Mouse (Mus musculus): ENCODE results near the gene B4galt2. TPM values are rescaled to one million over a fixed set of nuclear protein-coding genes. Genes with fewer than 3 reads are reported as not detected.

B4galt2 gene
- polyA plus RNA-seq, 1 experiment from 2014 or later = 30.3 TPM

- H3K4me3 ChIP-seq (ENCODE audit: low read depth, low read length) = 0 out of 2 replicates have a peak within 1 kb of the TSS, but pooled peaks have one; percentile 10
- H3K9me3 ChIP-seq (ENCODE audit: control insufficient read depth, low read depth, low read length) = no peaks in the 10 kb centered on the region
- ATAC-seq (ENCODE audit: insufficient number of reproducible peaks, insufficient read depth, low FRiP score, low read depth) = peak; percentile 10; the same call in 1 of the 2 replicates
- no peaks in the 10 kb centered on the region for H3K27me3 ChIP-seq (ENCODE audit: control insufficient read depth, insufficient read depth, low read length)
- H3K36me3 ChIP-seq (ENCODE audit: control insufficient read depth, insufficient read depth, low read length) = peaks cover 24% of the 10 kb centered on the region; the same call in 1 of the 2 replicates
- H3K4me2 ChIP-seq (replicated peaks; ENCODE audit: low read depth, low read length) = peak within 1 kb of the TSS; percentile 40
- H3K4me1 ChIP-seq (ENCODE audit: control insufficient read depth, insufficient read depth, low read length) = peaks cover 9% of the 10 kb centered on the region; the same call in 1 of the 2 replicates
- H3K27ac ChIP-seq (ENCODE audit: low read length) = no peak within 1 kb of the TSS
- 4% methylated on average over 14 of the region's 14 CpGs for WGBS
- H3K9ac ChIP-seq (replicated peaks; ENCODE audit: low read depth, low read length) = no peak within 1 kb of the TSS; the same call in 1 of the 2 replicates
Measured at GRCm38 (mm10) chr4:117872471-117872886, 10.8 kb downstream of the B4galt2 start, which contains the start of gene Ccdc24. TSS of gene Ccdc24 (minus strand) at chr4:117872557.

DNA sequence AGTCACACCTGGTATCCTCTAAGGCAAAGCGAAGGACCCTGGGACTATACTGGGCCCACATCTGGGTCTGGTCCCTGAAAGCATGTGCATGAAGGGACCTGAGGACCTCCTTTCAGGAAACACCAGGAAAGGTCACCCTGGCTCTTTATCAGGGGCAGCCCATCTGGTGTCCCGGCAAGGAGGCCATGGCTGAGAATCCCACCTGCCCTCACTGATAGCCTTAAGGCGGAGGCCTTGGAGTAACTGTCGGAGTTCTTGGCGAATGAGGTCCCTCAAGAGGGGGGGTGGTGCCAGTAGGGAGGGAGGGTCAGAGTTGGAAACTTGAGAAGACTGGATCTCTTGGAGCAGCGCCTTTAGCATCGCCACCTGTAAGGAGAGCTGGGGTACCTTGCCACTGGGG is 11.5 kb downstream of the B4galt2 start:
- no peak overlapping the region for H3K4me2 ChIP-seq (replicated peaks; ENCODE audit: low read depth, low read length)
- 51% methylated on average over 7 of the region's 7 CpGs for whole genome bisulfite sequencing
- no peaks in the 10 kb centered on the region for H3K9me3 ChIP-seq (ENCODE audit: control insufficient read depth, low read depth, low read length)
- H3K27ac ChIP-seq (ENCODE audit: low read length) = no peak overlapping the region
- H3K4me1 ChIP-seq (ENCODE audit: control insufficient read depth, insufficient read depth, low read length) = peaks cover 9% of the 10 kb centered on the region; the same call in 1 of the 2 replicates
- no peak overlapping the region for H3K9ac ChIP-seq (replicated peaks; ENCODE audit: low read depth, low read length)
- ATAC-seq (ENCODE audit: insufficient number of reproducible peaks, insufficient read depth, low FRiP score, low read depth) = peak; percentile 2; the same call in 1 of the 2 replicates
- peaks cover 18% of the 10 kb centered on the region; the same call in 1 of the 2 replicates for H3K36me3 ChIP-seq (ENCODE audit: control insufficient read depth, insufficient read depth, low read length)
- H3K4me3 ChIP-seq (ENCODE audit: low read depth, low read length) = no peak overlapping the region
- H3K27me3 ChIP-seq (ENCODE audit: control insufficient read depth, insufficient read depth, low read length) = no peaks in the 10 kb centered on the region

GRCm38 (mm10) chr4:117870437-117870836 is 12.8 kb downstream of the B4galt2 start:
- no peak for ATAC-seq (ENCODE audit: insufficient number of reproducible peaks, insufficient read depth, low FRiP score, low read depth)
- peaks cover 9% of the 10 kb centered on the region; the same call in 1 of the 2 replicates for H3K4me1 ChIP-seq (ENCODE audit: control insufficient read depth, insufficient read depth, low read length)
- H3K4me3 ChIP-seq (ENCODE audit: low read depth, low read length) = no peak overlapping the region
- no peak overlapping the region for H3K9ac ChIP-seq (replicated peaks; ENCODE audit: low read depth, low read length)
- 56% methylated on average over 1 of the region's 1 CpGs for WGBS
- no peak overlapping the region for H3K27ac ChIP-seq (ENCODE audit: low read length)
- H3K4me2 ChIP-seq (replicated peaks; ENCODE audit: low read depth, low read length) = no peak overlapping the region
- H3K27me3 ChIP-seq (ENCODE audit: control insufficient read depth, insufficient read depth, low read length) = no peaks in the 10 kb centered on the region
- peaks cover 6% of the 10 kb centered on the region; the same call in 1 of the 2 replicates for H3K36me3 ChIP-seq (ENCODE audit: control insufficient read depth, insufficient read depth, low read length)
- no peaks in the 10 kb centered on the region for H3K9me3 ChIP-seq (ENCODE audit: control insufficient read depth, low read depth, low read length)

DNA sequence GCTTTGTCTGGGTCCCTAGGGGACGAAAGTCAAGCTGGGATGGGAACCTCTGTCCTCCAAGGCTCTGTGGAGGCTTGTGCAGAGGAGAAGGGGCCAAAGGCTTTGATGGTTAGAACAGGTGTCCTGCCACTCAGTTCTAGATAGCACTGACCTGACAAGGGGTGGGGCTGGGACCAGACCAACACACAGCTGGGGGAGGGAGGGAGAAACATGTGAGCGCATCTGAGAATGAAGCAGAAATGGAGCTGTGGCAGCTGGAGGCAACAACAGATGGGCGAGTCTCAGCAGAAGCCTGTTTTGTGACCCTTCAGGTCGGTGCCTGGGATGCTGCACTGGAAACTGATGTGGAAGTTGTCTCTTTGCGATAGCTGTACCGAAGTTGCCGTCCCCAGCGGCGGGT is 14.0 kb downstream of the B4galt2 start:
- H3K27ac ChIP-seq (ENCODE audit: low read length) = no peak overlapping the region
- no peak overlapping the region for H3K4me2 ChIP-seq (replicated peaks; ENCODE audit: low read depth, low read length)
- no peak for ATAC-seq (ENCODE audit: insufficient number of reproducible peaks, insufficient read depth, low FRiP score, low read depth)
- no peaks in the 10 kb centered on the region for H3K27me3 ChIP-seq (ENCODE audit: control insufficient read depth, insufficient read depth, low read length)
- no peak overlapping the region for H3K9ac ChIP-seq (replicated peaks; ENCODE audit: low read depth, low read length)
- WGBS = 59% methylated on average over 9 of the region's 9 CpGs
- peaks cover 9% of the 10 kb centered on the region; the same call in 1 of the 2 replicates for H3K4me1 ChIP-seq (ENCODE audit: control insufficient read depth, insufficient read depth, low read length)
- H3K4me3 ChIP-seq (ENCODE audit: low read depth, low read length) = no peak overlapping the region
- peaks cover 3% of the 10 kb centered on the region; the same call in 1 of the 2 replicates for H3K36me3 ChIP-seq (ENCODE audit: control insufficient read depth, insufficient read depth, low read length)
- no peaks in the 10 kb centered on the region for H3K9me3 ChIP-seq (ENCODE audit: control insufficient read depth, low read depth, low read length)

- Histone ChIP-seq H3K9me3 (ENCODE audit: control insufficient read depth, low read depth, low read length) (no peaks in the 10 kb centered on the region), H3K27me3 (ENCODE audit: control insufficient read depth, insufficient read depth, low read length) (no peaks in the 10 kb centered on the region), H3K4me2 (replicated peaks; ENCODE audit: low read depth, low read length) (no peak overlapping the region), H3K4me3 (ENCODE audit: low read depth, low read length) (no peak overlapping the region), H3K9ac (replicated peaks; ENCODE audit: low read depth, low read length) (no peak overlapping the region), H3K36me3 (ENCODE audit: control insufficient read depth, insufficient read depth, low read length) (no peaks in the 10 kb centered on the region), H3K27ac (ENCODE audit: low read length) (no peak overlapping the region), H3K4me1 (ENCODE audit: control insufficient read depth, insufficient read depth, low read length) (peaks cover 7% of the 10 kb centered on the region; the same call in 1 of the 2 replicates)
- WGBS = 17% methylated on average over 24 of the region's 24 CpGs
- no peak for ATAC-seq (ENCODE audit: insufficient number of reproducible peaks, insufficient read depth, low FRiP score, low read depth)
Measured at GRCm38 (mm10) chr4:117867823-117868222, 15.5 kb downstream of the B4galt2 start.

DNA sequence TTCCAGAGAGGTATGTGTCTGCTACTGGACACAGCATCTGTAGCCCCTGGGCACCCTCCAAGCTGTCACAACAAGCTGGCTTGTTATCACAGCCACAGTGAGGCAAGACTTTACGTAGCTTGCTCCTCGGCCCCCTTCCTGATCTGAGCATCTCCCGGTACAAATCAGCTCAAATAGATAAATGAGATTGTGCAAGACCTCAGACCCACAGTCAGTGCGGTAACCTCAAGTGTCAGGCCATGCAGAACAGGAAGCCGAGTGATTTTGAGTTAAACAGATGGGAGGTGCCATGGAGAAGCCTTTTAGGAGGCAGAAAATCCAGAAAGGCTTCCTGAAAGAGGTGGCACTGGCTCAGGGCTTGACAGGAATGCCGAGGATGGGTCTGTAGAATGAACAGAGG is 16.3 kb downstream of the B4galt2 start:
- Histone ChIP-seq H3K9ac (replicated peaks; ENCODE audit: low read depth, low read length) (no peak overlapping the region), H3K27me3 (ENCODE audit: control insufficient read depth, insufficient read depth, low read length) (no peaks in the 10 kb centered on the region), H3K4me2 (replicated peaks; ENCODE audit: low read depth, low read length) (no peak overlapping the region), H3K27ac (ENCODE audit: low read length) (no peak overlapping the region), H3K4me3 (ENCODE audit: low read depth, low read length) (no peak overlapping the region), H3K36me3 (ENCODE audit: control insufficient read depth, insufficient read depth, low read length) (no peaks in the 10 kb centered on the region), H3K9me3 (ENCODE audit: control insufficient read depth, low read depth, low read length) (no peaks in the 10 kb centered on the region), H3K4me1 (ENCODE audit: control insufficient read depth, insufficient read depth, low read length) (no peaks in the 10 kb centered on the region)
- 68% methylated on average over 6 of the region's 6 CpGs for WGBS
- ATAC-seq (ENCODE audit: insufficient number of reproducible peaks, insufficient read depth, low FRiP score, low read depth) = no peak

GRCm38 (mm10) chr4:117866083-117866482 is 17.2 kb downstream of the B4galt2 start:
- 55% methylated on average over 9 of the region's 9 CpGs for WGBS
- Histone ChIP-seq H3K9me3 (ENCODE audit: control insufficient read depth, low read depth, low read length) (no peaks in the 10 kb centered on the region), H3K4me1 (ENCODE audit: control insufficient read depth, insufficient read depth, low read length) (no peaks in the 10 kb centered on the region), H3K4me2 (replicated peaks; ENCODE audit: low read depth, low read length) (no peak overlapping the region), H3K9ac (replicated peaks; ENCODE audit: low read depth, low read length) (no peak overlapping the region), H3K27me3 (ENCODE audit: control insufficient read depth, insufficient read depth, low read length) (no peaks in the 10 kb centered on the region), H3K36me3 (ENCODE audit: control insufficient read depth, insufficient read depth, low read length) (no peaks in the 10 kb centered on the region), H3K27ac (ENCODE audit: low read length) (no peak overlapping the region), H3K4me3 (ENCODE audit: low read depth, low read length) (no peak overlapping the region)
- ATAC-seq (ENCODE audit: insufficient number of reproducible peaks, insufficient read depth, low FRiP score, low read depth) = no peak; the same call in 1 of the 2 replicates

DNA sequence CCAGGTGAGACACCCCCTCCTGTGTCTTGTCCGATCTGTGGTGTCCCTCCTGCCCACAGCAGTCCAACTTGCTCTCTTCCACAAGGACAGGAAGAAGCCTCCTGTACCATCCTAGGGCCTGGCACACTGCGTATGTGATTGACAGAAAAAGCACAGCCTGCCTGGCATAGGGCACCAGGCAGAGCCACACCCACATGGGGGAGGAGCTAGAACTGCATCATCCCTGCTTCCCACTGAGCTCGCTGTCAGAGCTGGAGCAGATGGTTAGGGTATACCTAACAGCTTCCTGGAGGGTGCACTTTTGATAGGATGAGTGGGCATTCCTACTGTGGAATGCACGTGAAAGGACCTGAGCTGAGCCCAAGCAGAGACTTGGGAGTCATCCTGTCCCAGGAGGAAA is 20.5 kb downstream of the B4galt2 start:
- H3K4me3 ChIP-seq (ENCODE audit: low read depth, low read length) = no peak overlapping the region
- H3K9ac ChIP-seq (replicated peaks; ENCODE audit: low read depth, low read length) = no peak overlapping the region
- H3K4me1 ChIP-seq (ENCODE audit: control insufficient read depth, insufficient read depth, low read length) = no peaks in the 10 kb centered on the region
- H3K27ac ChIP-seq (ENCODE audit: low read length) = no peak overlapping the region
- no peaks in the 10 kb centered on the region for H3K36me3 ChIP-seq (ENCODE audit: control insufficient read depth, insufficient read depth, low read length)
- H3K27me3 ChIP-seq (ENCODE audit: control insufficient read depth, insufficient read depth, low read length) = no peaks in the 10 kb centered on the region
- no peaks in the 10 kb centered on the region for H3K9me3 ChIP-seq (ENCODE audit: control insufficient read depth, low read depth, low read length)
- no peak overlapping the region for H3K4me2 ChIP-seq (replicated peaks; ENCODE audit: low read depth, low read length)
- ATAC-seq (ENCODE audit: insufficient number of reproducible peaks, insufficient read depth, low FRiP score, low read depth) = no peak
- 51% methylated on average over 4 of the region's 4 CpGs for WGBS

DNA sequence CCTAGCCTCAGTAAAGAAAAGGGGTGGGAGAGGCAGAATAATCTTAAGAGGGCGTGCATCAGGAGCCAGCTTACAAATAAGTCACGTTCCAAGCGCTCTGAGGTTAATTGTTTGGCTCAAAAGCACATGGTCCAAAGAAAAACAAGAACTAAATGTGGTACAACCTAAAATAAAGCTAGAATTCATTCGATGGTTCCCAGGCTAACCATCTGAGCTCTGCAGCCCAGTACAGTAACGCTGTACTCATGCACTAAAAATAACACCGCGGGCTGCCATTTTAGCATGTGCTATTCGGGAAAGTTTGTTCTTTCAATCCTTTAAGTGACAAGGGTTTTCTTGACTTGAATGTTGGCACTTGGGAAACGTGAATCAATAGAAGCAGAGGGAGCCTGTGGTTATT is 22.7 kb downstream of the B4galt2 start:
- Histone ChIP-seq H3K27ac (ENCODE audit: low read length) (no peak overlapping the region), H3K36me3 (ENCODE audit: control insufficient read depth, insufficient read depth, low read length) (peaks cover 11% of the 10 kb centered on the region), H3K9me3 (ENCODE audit: control insufficient read depth, low read depth, low read length) (no peaks in the 10 kb centered on the region), H3K4me3 (ENCODE audit: low read depth, low read length) (no peak overlapping the region), H3K27me3 (ENCODE audit: control insufficient read depth, insufficient read depth, low read length) (no peaks in the 10 kb centered on the region), H3K9ac (replicated peaks; ENCODE audit: low read depth, low read length) (no peak overlapping the region), H3K4me2 (replicated peaks; ENCODE audit: low read depth, low read length) (no peak overlapping the region), H3K4me1 (ENCODE audit: control insufficient read depth, insufficient read depth, low read length) (no peaks in the 10 kb centered on the region)
- ATAC-seq (ENCODE audit: insufficient number of reproducible peaks, insufficient read depth, low FRiP score, low read depth) = no peak
- WGBS = 85% methylated on average over 9 of the region's 9 CpGs

Measured in stomach, embryonic 14.5 days (tissue).